Mouse (Mus musculus) megakaryocyte progenitor cell, adult 5-6 weeks (primary cell): ENCODE data around the gene Arhgap35. TPM values are rescaled to one million over a fixed set of nuclear protein-coding genes. Genes with fewer than 3 reads are reported as not detected.
"Not testable (repeated sequence)": the region's sequence is repeated elsewhere in the genome, so short reads cannot be mapped to it uniquely, and the experiment has no call there.

Experiments
- ATAC-seq: replicated peaks from 2 replicates; pipeline ENCODE4 v1.8.0; 2016; ENCODE audit warnings: mild to moderate bottlenecking, moderate TSS enrichment, inconsistent platforms; ENCODE audit not compliant: poor library complexity
- total RNA-seq, 2 experiments: library from RNA; stranded (forward) in 1 of 2; stranded (reverse) in 1 of 2; fragments of 157-497, 149-512 nt in 1 of 2; fragments of 200-1000 nt in 1 of 2; gene quantifications; 2 replicates each; pipeline versions ENCODE4 v1.2.3 to v1.2.4; 2015 to 2017

The Arhgap35 gene
- total RNA-seq, 2 experiments from 2014 or later = 4.6 to 9.2 TPM

GRCm38 (mm10) chr7:16606808-16607207 is 8.0 kb downstream of the Arhgap35 start:
- ATAC-seq = not testable (repeated sequence)

GRCm38 (mm10) chr7:16604141-16604540 is 10.7 kb downstream of the Arhgap35 start:
- ATAC-seq = no peak

DNA sequence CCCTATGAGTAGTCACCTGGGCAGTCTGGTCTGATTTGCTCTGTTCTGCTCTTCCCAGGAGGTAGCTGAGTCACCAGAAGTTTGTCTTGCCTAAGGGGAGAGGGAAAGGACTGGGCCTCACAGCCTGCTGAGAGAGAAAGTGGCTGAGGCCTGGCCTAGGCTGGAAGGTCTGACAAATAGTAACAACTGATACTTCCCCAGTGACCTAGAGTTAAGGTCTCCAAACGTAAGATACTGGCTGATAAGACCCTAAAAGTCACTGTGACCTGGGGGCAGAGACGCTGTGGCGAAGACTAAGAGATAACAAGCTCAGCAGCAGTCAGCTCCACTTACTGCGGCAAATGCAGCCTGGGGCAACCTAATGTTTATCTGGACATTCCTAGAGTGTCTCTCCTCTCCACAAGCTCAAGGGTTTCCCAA is 13.1 kb downstream of the Arhgap35 start:
- peak; percentile 81 for ATAC-seq

DNA sequence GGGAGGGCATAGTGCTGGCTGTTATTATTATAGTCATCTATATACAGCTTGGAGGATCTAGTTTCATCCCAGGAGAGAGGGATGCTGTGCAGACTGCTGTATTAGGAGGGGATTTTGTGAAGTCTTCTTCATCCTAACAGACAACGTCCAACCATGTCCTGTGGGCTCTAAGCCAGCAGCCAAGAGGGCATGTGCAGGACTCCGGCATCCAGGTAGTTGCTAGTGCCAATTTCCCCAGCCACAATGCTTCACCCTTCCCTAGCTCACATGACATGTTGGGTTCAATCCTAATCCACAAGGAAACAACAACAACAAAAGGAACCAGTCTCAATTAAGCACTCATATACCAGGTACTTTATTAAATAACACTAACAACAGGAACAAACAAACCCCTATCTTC is 15.8 kb downstream of the Arhgap35 start:
- ATAC-seq = no peak

GRCm38 (mm10) chr7:16591292-16591691 is 23.5 kb downstream of the Arhgap35 start:
- no peak for ATAC-seq

GRCm38 (mm10) chr7:16587649-16588048 is 27.1 kb downstream of the Arhgap35 start:
- ATAC-seq = no peak

- no peak for ATAC-seq
Observed at GRCm38 (mm10) chr7:16584384-16584783, 30.4 kb downstream of the Arhgap35 start.

GRCm38 (mm10) chr7:16583775-16584174 is 31.0 kb downstream of the Arhgap35 start:
- ATAC-seq = no peak

- peak; percentile 55; the same call in 1 of the 2 replicates for ATAC-seq
Observed at GRCm38 (mm10) chr7:16582299-16582698, 32.5 kb downstream of the Arhgap35 start.

- ATAC-seq = peak; percentile 38; the same call in 1 of the 2 replicates
Observed at GRCm38 (mm10) chr7:16581276-16582100, 33.3 kb downstream of the Arhgap35 start.

- no peak for ATAC-seq
Observed at GRCm38 (mm10) chr7:16576719-16577118, 38.1 kb downstream of the Arhgap35 start.

DNA sequence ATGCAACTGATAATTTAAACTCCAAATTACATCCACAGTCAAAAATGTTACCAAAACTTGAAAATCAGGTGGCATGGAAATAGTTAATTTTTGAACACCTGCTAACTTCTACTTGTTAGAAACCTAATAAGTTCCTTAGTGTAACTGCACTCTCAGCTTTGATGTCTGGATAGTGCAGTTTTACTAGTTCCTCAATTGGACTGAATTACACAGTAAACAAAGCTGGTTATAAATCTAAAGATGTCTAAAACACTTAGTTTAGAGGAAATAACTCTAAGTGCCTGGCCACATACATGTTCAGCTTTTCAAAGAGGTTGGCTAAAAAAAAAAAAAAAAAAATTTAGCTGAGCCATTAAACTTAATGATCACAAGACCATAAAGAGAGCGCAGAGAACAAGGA is 43.6 kb downstream of the Arhgap35 start:
- no peak for ATAC-seq

- ATAC-seq = no peak
Observed at GRCm38 (mm10) chr7:16570737-16571136, 44.1 kb downstream of the Arhgap35 start.

GRCm38 (mm10) chr7:16564491-16564890 is 50.3 kb downstream of the Arhgap35 start:
- ATAC-seq = no peak

GRCm38 (mm10) chr7:16557783-16558538 is 56.8 kb downstream of the Arhgap35 start:
- ATAC-seq = peak; percentile 88

DNA sequence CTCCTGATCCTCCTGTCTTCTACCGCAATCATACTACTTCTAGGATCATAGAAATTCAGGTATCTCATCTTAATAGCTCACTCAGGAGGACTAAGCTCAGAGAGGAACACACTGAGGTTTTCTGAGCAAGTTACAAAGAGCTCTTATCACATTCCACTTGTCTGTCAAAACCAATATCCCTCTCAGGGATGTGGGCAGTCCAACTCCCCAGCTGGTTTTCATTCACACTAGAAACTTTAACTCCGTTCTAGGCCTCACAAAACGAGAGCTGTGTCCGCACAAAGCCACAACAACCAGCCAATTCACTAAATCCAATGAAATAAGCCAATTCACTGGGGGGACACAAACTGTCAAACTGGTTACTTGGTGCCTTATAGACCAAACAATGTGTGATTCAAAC is 57.5 kb downstream of the Arhgap35 start:
- no peak for ATAC-seq

DNA sequence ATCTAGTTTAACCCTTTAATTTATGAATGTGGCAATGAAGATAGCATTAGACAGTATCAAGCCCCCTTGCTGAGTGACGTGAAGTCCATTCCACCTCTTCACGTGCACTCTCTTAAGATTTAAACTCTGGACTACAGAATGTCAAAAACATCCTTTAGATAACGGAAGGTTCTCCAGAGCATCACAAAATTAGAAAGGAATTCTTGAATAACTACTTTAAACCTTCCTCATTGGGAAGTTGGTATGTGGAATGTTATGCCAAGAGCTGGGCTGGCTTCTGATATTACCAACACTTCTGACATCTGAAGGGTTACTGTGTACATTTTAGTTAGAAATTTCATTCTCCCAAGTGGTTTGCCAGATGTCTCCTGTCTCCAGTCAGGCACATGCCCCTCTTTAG is 60.6 kb downstream of the Arhgap35 start:
- no peak for ATAC-seq

GRCm38 (mm10) chr7:16551581-16551980 is 63.2 kb downstream of the Arhgap35 start:
- ATAC-seq = no peak

DNA sequence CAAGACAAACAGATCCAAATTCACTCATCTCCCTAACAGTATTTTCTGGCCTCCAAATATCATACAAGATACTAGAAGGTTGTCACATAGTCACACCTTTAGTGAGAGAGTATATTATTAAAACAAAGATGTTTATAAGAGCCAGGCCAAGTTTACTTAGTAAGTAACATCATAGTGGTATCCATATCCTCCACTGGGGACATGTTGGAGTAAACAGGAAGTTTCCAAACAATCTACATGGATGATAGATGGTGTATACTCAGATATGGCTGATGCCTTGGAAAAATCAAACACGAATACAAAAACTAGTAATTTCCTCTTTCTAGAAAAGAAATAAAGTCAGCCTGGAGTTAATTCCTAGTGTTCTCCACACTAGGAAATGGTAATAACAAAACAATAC is 65.5 kb downstream of the Arhgap35 start:
- no peak for ATAC-seq

- no peak for ATAC-seq
Observed at GRCm38 (mm10) chr7:16544770-16545169, 70.0 kb downstream of the Arhgap35 start.

DNA sequence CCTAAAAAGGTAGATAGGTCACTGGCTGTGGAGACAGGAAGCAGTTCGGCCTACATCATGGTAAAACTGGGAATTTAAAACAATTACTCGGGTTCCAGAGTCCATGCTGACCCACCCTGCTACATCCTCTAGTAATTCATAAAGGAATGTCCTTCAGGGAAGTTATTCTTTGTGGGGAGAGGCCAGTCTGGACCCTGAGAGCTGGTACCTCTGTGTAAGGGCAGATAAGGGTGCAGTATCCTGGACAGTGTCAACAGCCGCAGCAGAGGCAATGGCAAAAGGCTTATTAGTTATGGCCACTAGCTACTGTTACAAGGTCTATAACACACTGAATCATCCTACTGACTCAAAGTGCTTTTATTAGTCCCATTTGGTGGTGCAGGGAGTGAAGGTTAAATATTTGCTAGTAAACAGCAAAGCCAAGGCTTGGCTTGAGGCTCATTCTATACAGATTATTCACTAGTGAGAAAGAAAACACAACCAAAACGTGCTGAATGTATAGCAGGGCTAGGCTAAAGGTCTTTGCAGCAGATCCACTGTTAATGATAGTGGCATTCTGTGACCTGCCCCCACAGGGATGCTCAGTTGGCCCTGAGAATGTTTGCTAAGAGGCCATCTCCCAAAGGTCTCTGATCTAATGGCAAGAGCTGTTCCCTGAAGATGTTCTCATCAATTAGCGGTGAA is 77.4 kb downstream of the Arhgap35 start:
- no peak for ATAC-seq
